Mouse (Mus musculus) testis, adult 2 months (tissue): ENCODE data around the gene Uvrag. TPM values are rescaled to one million over a fixed set of nuclear protein-coding genes. Genes with fewer than 3 reads are reported as not detected.
"Not testable (repeated sequence)": the region's sequence is repeated elsewhere in the genome, so short reads cannot be mapped to it uniquely, and the experiment has no call there.

Experiments
- H3K27ac ChIP-seq: fragments of 200-500 bp; 2 replicates; pipeline ENCODE4 v1.5.1; 2012; ENCODE audit warnings: low read depth, low read length; ENCODE audit not compliant: control insufficient read depth, insufficient read depth
- H3K27me3 ChIP-seq: fragments of 200-500 bp; 2 replicates; pipeline ENCODE4 v1.6.1; 2012; ENCODE audit warnings: mild to moderate bottlenecking, low read length, moderate library complexity; ENCODE audit not compliant: control insufficient read depth, insufficient read depth
- H3K36me3 ChIP-seq: fragments of 200-500 bp; 2 replicates; pipeline ENCODE4 v1.6.1; 2012; ENCODE audit warnings: mild to moderate bottlenecking, low read length; ENCODE audit not compliant: control insufficient read depth, insufficient read depth
- H3K4me1 ChIP-seq: fragments of 200-500 bp; 2 replicates; pipeline ENCODE4 v1.6.1; 2012; ENCODE audit warnings: low read length; ENCODE audit not compliant: control insufficient read depth, insufficient read depth
- H3K4me3 ChIP-seq: fragments of 200-500 bp; 2 replicates; pipeline ENCODE4 v1.5.1; 2012; ENCODE audit warnings: low read depth, mild to moderate bottlenecking, low read length, moderate library complexity, mixed read lengths; ENCODE audit not compliant: control insufficient read depth
- CTCF ChIP-seq: fragments of 200-500 bp; IDR thresholded peaks from 2 replicates; pipeline ENCODE4 v1.5.1; 2012; ENCODE audit warnings: low read depth, mild to moderate bottlenecking, inconsistent platforms, low read length, moderate library complexity; ENCODE audit not compliant: control insufficient read depth, insufficient read depth, insufficient replicate concordance
- POLR2A ChIP-seq: fragments of 200-500 bp; IDR thresholded peaks from 2 replicates; pipeline ENCODE4 v1.6.1; 2012; ENCODE audit warnings: low read depth, mild to moderate bottlenecking, inconsistent platforms, low read length, moderate library complexity; ENCODE audit not compliant: control insufficient read depth
- polyA plus RNA-seq: library from polyadenylated mRNA; depleted of rRNA; stranded (reverse); fragments of >200 nt; gene quantifications from 2 replicates; pipeline ENCODE4 v1.2.3, GENCODE M21; 2012

Gene Uvrag
- polyA plus RNA-seq, 1 experiment = 2.6 TPM

DNA sequence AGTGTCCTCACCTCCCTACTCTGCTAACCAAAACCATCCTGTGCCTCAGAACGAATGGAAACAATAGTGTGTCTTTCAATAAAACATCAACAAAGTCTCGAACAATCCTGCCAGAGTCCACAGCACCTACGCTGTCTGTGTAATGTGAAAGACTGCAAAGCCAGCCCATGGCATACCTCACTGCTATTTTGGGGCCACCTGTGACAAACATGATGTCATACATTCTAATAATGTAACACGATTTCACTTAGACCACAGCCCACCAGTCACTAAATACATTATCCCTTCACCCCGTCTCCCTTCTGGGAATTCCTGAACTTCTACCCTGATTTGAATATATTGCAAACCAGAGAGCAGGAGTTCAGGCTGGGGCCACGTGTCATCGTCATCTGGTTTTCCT is 173.3 kb downstream of the Uvrag start:
- H3K4me1 ChIP-seq = no peaks in the 10 kb centered on the region
- no peak overlapping the region for H3K4me3 ChIP-seq
- TF ChIP-seq POLR2A = no peak
- TF ChIP-seq CTCF = no peak
- no peaks in the 10 kb centered on the region for H3K27me3 ChIP-seq
- no peak overlapping the region for H3K27ac ChIP-seq
- H3K36me3 ChIP-seq = no peaks in the 10 kb centered on the region

DNA sequence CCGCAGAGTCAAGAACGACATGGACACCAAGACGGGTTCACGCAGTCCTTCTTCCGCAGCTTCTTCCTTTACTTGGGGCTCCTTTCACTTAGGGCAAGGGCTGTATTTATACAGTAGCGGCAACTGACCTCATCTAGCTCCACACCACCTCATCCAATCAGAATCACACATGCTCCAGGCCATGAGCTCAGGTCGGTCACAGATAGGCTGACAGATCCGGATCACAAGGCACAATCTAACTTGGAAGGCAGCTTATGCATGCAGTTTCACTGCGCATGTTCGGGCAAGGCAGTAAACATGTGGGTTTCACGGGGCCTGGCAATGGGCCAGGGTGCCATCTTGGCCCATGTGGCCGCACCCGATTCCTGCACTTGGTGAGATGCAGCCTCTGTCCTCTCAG is 177.4 kb downstream of the Uvrag start:
- H3K4me3 ChIP-seq, H3K27me3 ChIP-seq, H3K4me1 ChIP-seq, H3K27ac ChIP-seq, H3K36me3 ChIP-seq: not testable (repeated sequence)

DNA sequence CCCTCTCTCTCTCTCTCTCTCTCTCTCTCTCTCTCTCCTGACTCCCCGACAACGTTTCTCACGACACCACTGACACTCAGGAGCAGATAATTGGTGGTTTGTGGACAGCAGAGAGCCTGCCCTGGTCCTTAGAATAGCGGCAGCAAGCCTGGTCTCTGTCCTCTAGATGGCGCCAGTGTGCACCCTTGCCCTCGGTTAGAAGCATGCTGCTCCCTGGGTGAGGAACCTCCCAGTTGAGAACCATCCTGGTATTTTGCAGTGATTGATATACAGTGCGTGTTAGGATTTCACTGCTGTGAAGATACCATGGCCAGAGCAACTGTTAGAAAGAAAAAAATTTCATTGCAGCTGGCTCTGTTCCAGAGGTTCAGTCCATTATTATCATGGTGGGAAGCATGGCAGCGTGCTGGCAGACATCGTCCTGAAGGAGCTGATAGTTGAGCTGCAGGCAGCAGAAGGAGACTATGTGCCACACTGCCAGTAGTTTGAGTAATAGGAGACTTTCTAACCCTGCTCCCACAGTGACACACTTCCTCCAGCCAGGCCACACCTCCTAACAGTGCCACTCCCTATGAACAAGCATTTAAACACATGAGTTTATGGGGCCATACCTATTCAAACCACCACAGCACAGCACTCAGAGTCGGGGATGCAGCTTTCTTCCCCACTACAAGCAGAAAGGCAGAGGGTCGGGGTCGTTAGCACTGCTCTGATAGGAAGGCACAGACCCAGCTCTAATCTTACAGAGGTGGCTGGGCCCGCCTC is 178.2 kb downstream of the Uvrag start:
- H3K27ac ChIP-seq = no peak overlapping the region
- H3K4me3 ChIP-seq = no peak overlapping the region
- no peaks in the 10 kb centered on the region for H3K36me3 ChIP-seq
- peaks cover 5% of the 10 kb centered on the region for H3K4me1 ChIP-seq
- H3K27me3 ChIP-seq = no peaks in the 10 kb centered on the region
- TF ChIP-seq POLR2A (no peak), CTCF (peak; percentile 91; the same call in 1 of the 2 replicates)

DNA sequence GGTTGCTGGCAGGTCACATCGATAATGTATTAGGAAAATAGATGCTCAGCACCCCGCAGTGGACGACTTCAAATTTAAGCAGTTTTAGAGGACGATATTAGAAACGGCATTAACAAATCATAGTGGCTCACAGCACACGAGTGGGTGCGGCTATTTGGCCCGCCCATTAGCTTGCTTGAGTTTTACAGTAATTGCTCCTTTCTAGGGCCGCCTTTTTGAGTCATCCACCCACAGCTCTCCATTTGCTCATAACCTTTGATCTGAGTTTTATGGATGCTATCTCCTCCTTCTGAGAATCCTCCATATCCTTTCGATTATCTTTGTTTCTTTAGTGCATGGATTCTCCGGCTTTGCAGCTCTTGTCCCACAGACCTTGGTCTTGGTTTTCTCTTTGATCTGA is 178.9 kb downstream of the Uvrag start:
- H3K27me3 ChIP-seq = no peaks in the 10 kb centered on the region
- H3K27ac ChIP-seq = no peak overlapping the region
- TF ChIP-seq CTCF = no peak
- TF ChIP-seq POLR2A = no peak
- H3K4me3 ChIP-seq = no peak overlapping the region
- H3K36me3 ChIP-seq = no peaks in the 10 kb centered on the region
- peaks cover 5% of the 10 kb centered on the region for H3K4me1 ChIP-seq

DNA sequence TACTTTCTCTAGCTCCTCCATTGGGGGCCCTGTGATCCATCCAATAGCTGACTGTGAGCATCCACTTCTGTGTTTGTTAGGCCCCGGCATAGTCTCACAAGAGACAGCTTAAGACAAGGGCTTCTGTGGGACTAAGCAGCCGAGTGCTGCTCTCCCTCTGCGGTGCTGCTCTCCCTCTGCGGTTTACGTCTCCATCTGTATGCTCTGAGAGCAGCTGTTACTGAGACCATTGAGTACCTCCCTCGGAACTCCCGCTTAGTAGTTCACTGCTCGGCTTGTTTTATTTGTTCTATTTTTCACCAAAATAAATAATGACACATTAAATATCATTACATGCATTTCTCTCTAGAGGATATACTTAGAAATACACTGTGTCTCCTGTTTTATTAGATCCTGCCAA is 180.7 kb downstream of the Uvrag start:
- H3K27me3 ChIP-seq = no peaks in the 10 kb centered on the region
- no peak overlapping the region for H3K27ac ChIP-seq
- no peak for TF ChIP-seq POLR2A
- TF ChIP-seq CTCF = no peak
- H3K36me3 ChIP-seq = no peaks in the 10 kb centered on the region
- no peak overlapping the region for H3K4me3 ChIP-seq
- peaks cover 5% of the 10 kb centered on the region for H3K4me1 ChIP-seq

DNA sequence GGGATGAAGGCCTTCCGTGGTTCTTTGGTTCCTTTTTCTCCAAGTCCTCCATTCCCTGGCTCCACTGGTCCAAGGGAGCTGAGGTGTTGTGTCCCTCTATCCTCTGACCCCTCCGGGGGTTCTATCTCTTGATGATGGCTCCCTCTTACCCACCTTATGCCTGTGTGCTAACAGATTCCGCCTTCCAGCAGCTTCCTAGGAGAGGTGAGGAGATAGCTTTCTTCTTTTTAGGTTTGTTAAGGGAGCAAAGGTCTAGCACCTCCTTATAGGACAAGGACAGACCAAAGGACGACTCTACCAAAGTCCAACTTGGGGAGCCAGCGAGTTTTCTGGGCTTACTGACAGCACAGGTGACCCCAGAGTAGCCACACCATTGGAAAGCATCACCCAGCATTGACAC is 181.7 kb downstream of the Uvrag start:
- no peak overlapping the region for H3K27ac ChIP-seq
- H3K4me3 ChIP-seq = no peak overlapping the region
- peaks cover 5% of the 10 kb centered on the region for H3K4me1 ChIP-seq
- H3K36me3 ChIP-seq = no peaks in the 10 kb centered on the region
- TF ChIP-seq CTCF (no peak), POLR2A (no peak)
- no peaks in the 10 kb centered on the region for H3K27me3 ChIP-seq

DNA sequence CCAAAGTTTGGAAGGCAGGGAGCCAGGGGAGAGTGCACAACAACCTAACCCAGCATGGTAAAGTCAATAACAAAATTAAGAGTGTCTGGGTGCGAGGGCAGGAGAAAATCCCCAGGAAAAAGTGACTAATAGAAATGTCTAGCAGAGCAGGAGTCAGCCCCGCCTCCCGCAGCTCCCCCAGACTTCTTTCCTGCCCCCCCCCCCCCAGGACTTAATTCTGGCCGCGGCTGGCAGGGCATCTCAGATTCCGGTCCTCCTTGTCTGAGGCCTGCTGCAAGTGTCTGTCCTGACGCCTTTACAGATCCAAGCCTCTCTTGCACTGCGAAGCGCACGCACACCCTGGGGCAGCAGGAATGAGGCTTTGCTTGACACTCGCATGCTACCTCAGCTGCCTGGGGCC is 182.8 kb downstream of the Uvrag start:
- H3K4me1 ChIP-seq = peaks cover 5% of the 10 kb centered on the region
- TF ChIP-seq POLR2A = no peak
- no peak for TF ChIP-seq CTCF
- H3K36me3 ChIP-seq = no peaks in the 10 kb centered on the region
- H3K27me3 ChIP-seq = no peaks in the 10 kb centered on the region
- H3K4me3 ChIP-seq = no peak overlapping the region
- H3K27ac ChIP-seq = no peak overlapping the region
